Mouse (Mus musculus): ENCODE results near the gene Uck2. TPM values are rescaled to one million over a fixed set of nuclear protein-coding genes. Genes with fewer than 3 reads are reported as not detected.

The Uck2 gene
- polyA plus RNA-seq (2015; fragmentation: Nextera tagmentation; extraction: Ambion mirVana) = 48.9 and 52.3 TPM in 2 replicates

- H3K4me3 ChIP-seq (ENCODE audit: low read depth, low read length) = peak within 1 kb of the TSS; percentile 94
- peak within 1 kb of the TSS; percentile 98 for H3K27ac ChIP-seq (ENCODE audit: low read length)
- H3K27me3 ChIP-seq (ENCODE audit: control insufficient read depth, insufficient read depth, low read depth, low read length) = no peaks in the 10 kb centered on the region
- no peaks in the 10 kb centered on the region for H3K36me3 ChIP-seq (ENCODE audit: control insufficient read depth, insufficient read depth, low read length)
- H3K4me1 ChIP-seq (ENCODE audit: control insufficient read depth, insufficient read depth, low read length) = peaks cover 27% of the 10 kb centered on the region
- no peaks in the 10 kb centered on the region for H3K9me3 ChIP-seq (replicated peaks; ENCODE audit: control insufficient read depth, low read length, poor library complexity, severe bottlenecking)
- H3K4me2 ChIP-seq (ENCODE audit: low read length) = peak within 1 kb of the TSS; percentile 59
- WGBS = 0% methylated on average over 2 of the region's 2 CpGs
- H3K9ac ChIP-seq (ENCODE audit: low read depth, low read length) = peak within 1 kb of the TSS; percentile 86
- ATAC-seq = no peak
Measured at GRCm38 (mm10) chr1:167285320-167285355, at the start of gene Uck2. Gene Uck2, minus strand, starts transcription at chr1:167285320.

- Histone ChIP-seq H3K27me3 (ENCODE audit: control insufficient read depth, insufficient read depth, low read depth, low read length) (no peaks in the 10 kb centered on the region), H3K4me2 (ENCODE audit: low read length) (no peak overlapping the region), H3K9me3 (replicated peaks; ENCODE audit: control insufficient read depth, low read length, poor library complexity, severe bottlenecking) (no peaks in the 10 kb centered on the region), H3K36me3 (ENCODE audit: control insufficient read depth, insufficient read depth, low read length) (peaks cover 18% of the 10 kb centered on the region), H3K27ac (ENCODE audit: low read length) (no peak overlapping the region), H3K9ac (ENCODE audit: low read depth, low read length) (no peak overlapping the region), H3K4me1 (ENCODE audit: control insufficient read depth, insufficient read depth, low read length) (no peaks in the 10 kb centered on the region), H3K4me3 (ENCODE audit: low read depth, low read length) (no peak overlapping the region)
- WGBS = 95% methylated on average over 8 of the region's 8 CpGs
- ATAC-seq = no peak
Measured at GRCm38 (mm10) chr1:167331106-167331505, 46.0 kb upstream of the Uck2 start.

GRCm38 (mm10) chr1:167328776-167329175 lies 43.7 kb upstream of the Uck2 start:
- WGBS = 91% methylated on average over 6 of the region's 6 CpGs
- H3K4me1 ChIP-seq (ENCODE audit: control insufficient read depth, insufficient read depth, low read length) = no peaks in the 10 kb centered on the region
- ATAC-seq = no peak

GRCm38 (mm10) chr1:167321691-167322090 lies 36.6 kb upstream of the Uck2 start:
- no peak overlapping the region for H3K4me3 ChIP-seq (ENCODE audit: low read depth, low read length)
- H3K27ac ChIP-seq (ENCODE audit: low read length) = no peak overlapping the region
- WGBS = 98% methylated on average over 6 of the region's 6 CpGs
- H3K27me3 ChIP-seq (ENCODE audit: control insufficient read depth, insufficient read depth, low read depth, low read length) = no peaks in the 10 kb centered on the region
- H3K9me3 ChIP-seq (replicated peaks; ENCODE audit: control insufficient read depth, low read length, poor library complexity, severe bottlenecking) = no peaks in the 10 kb centered on the region
- no peak overlapping the region for H3K4me2 ChIP-seq (ENCODE audit: low read length)
- H3K9ac ChIP-seq (ENCODE audit: low read depth, low read length) = no peak overlapping the region
- no peaks in the 10 kb centered on the region for H3K4me1 ChIP-seq (ENCODE audit: control insufficient read depth, insufficient read depth, low read length)
- ATAC-seq = no peak
- H3K36me3 ChIP-seq (ENCODE audit: control insufficient read depth, insufficient read depth, low read length) = peaks cover 35% of the 10 kb centered on the region

More at GRCm38 (mm10) chr1:167328776-167329175, 43.7 kb upstream of the Uck2 start:
- no peak overlapping the region for H3K27ac ChIP-seq (ENCODE audit: low read length)
- H3K36me3 ChIP-seq (ENCODE audit: control insufficient read depth, insufficient read depth, low read length) = peaks cover 18% of the 10 kb centered on the region
- no peak overlapping the region for H3K9ac ChIP-seq (ENCODE audit: low read depth, low read length)
- no peaks in the 10 kb centered on the region for H3K27me3 ChIP-seq (ENCODE audit: control insufficient read depth, insufficient read depth, low read depth, low read length)
- H3K4me2 ChIP-seq (ENCODE audit: low read length) = no peak overlapping the region
- no peaks in the 10 kb centered on the region for H3K9me3 ChIP-seq (replicated peaks; ENCODE audit: control insufficient read depth, low read length, poor library complexity, severe bottlenecking)
- H3K4me3 ChIP-seq (ENCODE audit: low read depth, low read length) = no peak overlapping the region

- Histone ChIP-seq H3K4me1 (ENCODE audit: control insufficient read depth, insufficient read depth, low read length) (peaks cover 6% of the 10 kb centered on the region), H3K27me3 (ENCODE audit: control insufficient read depth, insufficient read depth, low read depth, low read length) (no peaks in the 10 kb centered on the region), H3K36me3 (ENCODE audit: control insufficient read depth, insufficient read depth, low read length) (peaks cover 7% of the 10 kb centered on the region), H3K27ac (ENCODE audit: low read length) (no peak overlapping the region), H3K4me3 (ENCODE audit: low read depth, low read length) (no peak overlapping the region), H3K9me3 (replicated peaks; ENCODE audit: control insufficient read depth, low read length, poor library complexity, severe bottlenecking) (no peaks in the 10 kb centered on the region), H3K9ac (ENCODE audit: low read depth, low read length) (no peak overlapping the region), H3K4me2 (ENCODE audit: low read length) (no peak overlapping the region)
- ATAC-seq = no peak
- WGBS = 92% methylated on average over 4 of the region's 4 CpGs
Measured at GRCm38 (mm10) chr1:167313220-167313619, 28.1 kb upstream of the Uck2 start.

- Histone ChIP-seq H3K36me3 (ENCODE audit: control insufficient read depth, insufficient read depth, low read length) (peaks cover 5% of the 10 kb centered on the region), H3K4me2 (ENCODE audit: low read length) (no peak overlapping the region), H3K4me1 (ENCODE audit: control insufficient read depth, insufficient read depth, low read length) (peaks cover 6% of the 10 kb centered on the region), H3K4me3 (ENCODE audit: low read depth, low read length) (no peak overlapping the region), H3K9me3 (replicated peaks; ENCODE audit: control insufficient read depth, low read length, poor library complexity, severe bottlenecking) (no peaks in the 10 kb centered on the region), H3K27ac (ENCODE audit: low read length) (no peak overlapping the region), H3K27me3 (ENCODE audit: control insufficient read depth, insufficient read depth, low read depth, low read length) (no peaks in the 10 kb centered on the region), H3K9ac (ENCODE audit: low read depth, low read length) (no peak overlapping the region)
- ATAC-seq = no peak
Measured at GRCm38 (mm10) chr1:167312367-167312766, 27.2 kb upstream of the Uck2 start.

GRCm38 (mm10) chr1:167308261-167309054 lies 23.3 kb upstream of the Uck2 start, which contains the start of gene Tmco1:
Gene Tmco1, plus strand, starts transcription at chr1:167308378.
- no peaks in the 10 kb centered on the region for H3K36me3 ChIP-seq (ENCODE audit: control insufficient read depth, insufficient read depth, low read length)
- H3K27ac ChIP-seq (ENCODE audit: low read length) = peak within 1 kb of the TSS; percentile 94
- H3K4me2 ChIP-seq (ENCODE audit: low read length) = peak within 1 kb of the TSS; percentile 85
- no peaks in the 10 kb centered on the region for H3K27me3 ChIP-seq (ENCODE audit: control insufficient read depth, insufficient read depth, low read depth, low read length)
- WGBS = under 1% methylated on average over 77 of the region's 82 CpGs
- H3K4me3 ChIP-seq (ENCODE audit: low read depth, low read length) = peak within 1 kb of the TSS; percentile 68
- peak within 1 kb of the TSS; percentile 87 for H3K9ac ChIP-seq (ENCODE audit: low read depth, low read length)
- no peaks in the 10 kb centered on the region for H3K9me3 ChIP-seq (replicated peaks; ENCODE audit: control insufficient read depth, low read length, poor library complexity, severe bottlenecking)
- peaks cover 6% of the 10 kb centered on the region for H3K4me1 ChIP-seq (ENCODE audit: control insufficient read depth, insufficient read depth, low read length)
- peak; percentile 98 for ATAC-seq

- WGBS = 70% methylated on average over 11 of the region's 11 CpGs
- H3K36me3 ChIP-seq (ENCODE audit: control insufficient read depth, insufficient read depth, low read length) = no peaks in the 10 kb centered on the region
- H3K27ac ChIP-seq (ENCODE audit: low read length) = peak overlapping the region; percentile 94
- no peaks in the 10 kb centered on the region for H3K27me3 ChIP-seq (ENCODE audit: control insufficient read depth, insufficient read depth, low read depth, low read length)
- peaks cover 6% of the 10 kb centered on the region for H3K4me1 ChIP-seq (ENCODE audit: control insufficient read depth, insufficient read depth, low read length)
- H3K9me3 ChIP-seq (replicated peaks; ENCODE audit: control insufficient read depth, low read length, poor library complexity, severe bottlenecking) = no peaks in the 10 kb centered on the region
- ATAC-seq = no peak
- peak overlapping the region; percentile 60 for H3K4me2 ChIP-seq (ENCODE audit: low read length)
- H3K9ac ChIP-seq (ENCODE audit: low read depth, low read length) = no peak overlapping the region; the same call in 1 of the 2 replicates
- H3K4me3 ChIP-seq (ENCODE audit: low read depth, low read length) = peak overlapping the region; percentile 68
Measured at GRCm38 (mm10) chr1:167307674-167308073, 22.6 kb upstream of the Uck2 start.

- Histone ChIP-seq H3K27ac (ENCODE audit: low read length) (no peak overlapping the region), H3K4me3 (ENCODE audit: low read depth, low read length) (no peak overlapping the region), H3K9ac (ENCODE audit: low read depth, low read length) (no peak overlapping the region), H3K4me1 (ENCODE audit: control insufficient read depth, insufficient read depth, low read length) (peaks cover 6% of the 10 kb centered on the region), H3K4me2 (ENCODE audit: low read length) (no peak overlapping the region), H3K36me3 (ENCODE audit: control insufficient read depth, insufficient read depth, low read length) (no peaks in the 10 kb centered on the region), H3K9me3 (replicated peaks; ENCODE audit: control insufficient read depth, low read length, poor library complexity, severe bottlenecking) (no peaks in the 10 kb centered on the region), H3K27me3 (ENCODE audit: control insufficient read depth, insufficient read depth, low read depth, low read length) (no peaks in the 10 kb centered on the region)
- ATAC-seq = no peak
- 75% methylated on average over 5 of the region's 5 CpGs for WGBS
Measured at GRCm38 (mm10) chr1:167306451-167307240, 21.5 kb upstream of the Uck2 start.
